Mouse (Mus musculus): ENCODE measurements around the gene Fcrl5.

- TF ChIP-seq CTCF (IDR thresholded peaks at IDR 0.05; ENCODE audit: control insufficient read depth, insufficient read depth, insufficient replicate concordance, low read depth, low read length): no peak
- no peak for TF ChIP-seq POLR2A (IDR thresholded peaks at IDR 0.05; ENCODE audit: control insufficient read depth, low read depth, low read length)
Measured at GRCm38 (mm10) chr3:87545554-87545953, 110.0 kb downstream of the Fcrl5 start.

Measured in testis, adult 2 months (tissue).